Mouse (Mus musculus) G1E (cell line): Measurements from ENCODE around the gene Lrrc66. TPM values are rescaled to one million over a fixed set of nuclear protein-coding genes. Genes with fewer than 3 reads are reported as not detected.

Experiments
- ATAC-seq: 2 replicates; pipeline ENCODE4 v1.8.0; 2016; ENCODE audit warnings: mild to moderate bottlenecking; ENCODE audit not compliant: insufficient number of reproducible peaks, poor library complexity, low FRiP score, severe bottlenecking; ENCODE audit errors: extremely low read depth
- DNase-seq: peaks from one replicate; pipeline ENCODE4 v3.0.0; 2012; ENCODE audit warnings: low spot score
- H3K27me3 ChIP-seq: 2 replicates; pipeline ENCODE4 v1.6.1; 2012; ENCODE audit warnings: mild to moderate bottlenecking, low read length, inconsistent platforms; ENCODE audit not compliant: insufficient read depth
- H3K36me3 ChIP-seq: replicated peaks from 2 replicates; pipeline ENCODE3; 2012; ENCODE audit warnings: mild to moderate bottlenecking, inconsistent platforms
- H3K4me1 ChIP-seq: 2 replicates; pipeline ENCODE4 v1.6.1; 2012; ENCODE audit warnings: low read depth, low read length, inconsistent platforms, mixed read lengths; ENCODE audit not compliant: insufficient read depth
- H3K4me3 ChIP-seq: 2 replicates; pipeline ENCODE4 v1.5.1; 2012; ENCODE audit warnings: low read depth, mild to moderate bottlenecking, inconsistent platforms, low read length, moderate library complexity, mixed read lengths
- H3K9me3 ChIP-seq: replicated peaks from 2 replicates; pipeline ENCODE4 v1.6.1; 2012; ENCODE audit warnings: inconsistent platforms
- CTCF ChIP-seq: IDR thresholded peaks from 2 replicates; pipeline ENCODE4 v1.5.1; 2012; ENCODE audit warnings: low read depth, low read length, inconsistent platforms, mixed read lengths
- GATA1 ChIP-seq: IDR thresholded peaks from 2 replicates; pipeline ENCODE4 v1.6.1; 2012; ENCODE audit warnings: borderline replicate concordance, low read length, inconsistent platforms, mixed read lengths
- GATA2 ChIP-seq: IDR thresholded peaks from 2 replicates; pipeline ENCODE4 v1.6.1; 2012; ENCODE audit warnings: low read depth, low read length, inconsistent platforms, borderline replicate concordance
- POLR2AphosphoS5 ChIP-seq: IDR thresholded peaks from 2 replicates; pipeline ENCODE4 v1.6.1; 2012; ENCODE audit warnings: low read depth, low read length, inconsistent platforms; ENCODE audit not compliant: insufficient replicate concordance
- TAL1 ChIP-seq: conservative IDR thresholded peaks from 2 replicates; pipeline ENCODE4 v1.6.1; 2012; ENCODE audit warnings: low read depth, low read length, inconsistent platforms, mixed read lengths
- polyA plus RNA-seq: library from polyadenylated mRNA; stranded (reverse); fragments of >175 nt; gene quantifications from 2 replicates; pipeline ENCODE4 v1.2.3, GENCODE M21; 2012
- total RNA-seq, 2 experiments: library from RNA; stranded (forward) in 1 of 2; stranded (reverse) in 1 of 2; fragments of 200-1000 nt in 1 of 2; fragments of >200 nt in 1 of 2; fragmentation: Nextera tagmentation in 1 of 2; gene quantifications; 2 replicates each; pipeline ENCODE4 v1.2.3; 2014 to 2017

Gene Lrrc66
- total and polyA plus RNA-seq, 3 experiments = 0.16 to 10.5 (median 1.4) TPM

DNA sequence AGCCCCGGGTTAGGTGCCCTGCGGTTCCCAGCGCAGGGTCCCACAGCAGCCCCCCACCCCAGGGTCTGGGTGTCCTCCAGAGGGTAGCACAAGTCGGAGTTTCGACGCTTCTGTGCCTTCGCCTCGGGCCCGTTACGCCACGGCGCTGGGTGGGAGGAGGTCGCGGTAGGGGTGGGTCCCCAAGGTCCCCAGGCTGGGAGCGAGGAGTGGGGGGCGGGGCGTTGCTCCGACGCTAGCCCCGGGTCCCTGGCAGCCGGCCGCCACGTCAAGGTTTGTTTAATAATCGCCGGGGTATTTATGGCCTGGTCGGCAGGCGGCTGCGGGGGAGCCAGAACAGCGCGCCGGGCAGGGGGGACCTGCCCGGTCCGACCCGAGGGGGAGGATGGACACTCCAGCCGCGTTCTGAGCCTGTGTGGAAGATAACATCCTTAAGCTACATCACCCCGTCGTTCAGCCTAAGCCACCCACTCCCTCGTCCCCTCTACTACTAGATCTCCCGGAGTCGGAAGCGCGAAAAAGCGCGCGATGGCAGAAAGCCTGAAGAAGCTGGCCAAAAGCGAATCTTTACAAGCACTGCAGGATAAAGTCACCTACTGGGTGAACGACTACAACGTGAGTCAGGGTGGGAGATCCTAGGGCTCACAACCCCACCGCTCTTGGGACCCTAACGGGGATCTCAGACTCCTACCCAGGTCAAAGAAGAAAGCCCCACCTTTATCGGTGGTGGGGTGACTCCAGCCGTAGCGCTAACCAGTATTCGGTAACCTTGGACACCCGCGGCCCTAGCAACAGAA, 18.9 kb upstream of the Lrrc66 start, which contains the start of gene Spata18:
Gene Spata18, plus strand, starts transcription at position 319 of the 794 bp plus-strand sequence.
- peaks cover 13% of the 10 kb centered on the region for H3K4me1 ChIP-seq
- H3K27me3 ChIP-seq = peaks cover 33% of the 10 kb centered on the region
- TF ChIP-seq TAL1 = no peak
- no peak for TF ChIP-seq POLR2AphosphoS5
- no peak for TF ChIP-seq CTCF
- no peak for TF ChIP-seq GATA1
- TF ChIP-seq GATA2 = no peak
- peak within 1 kb of the TSS; percentile 65 for H3K4me3 ChIP-seq
- peaks cover 6% of the 10 kb centered on the region for H3K9me3 ChIP-seq
- no peak for DNase-seq
- no peaks in the 10 kb centered on the region for H3K36me3 ChIP-seq
- ATAC-seq = no peak

DNA sequence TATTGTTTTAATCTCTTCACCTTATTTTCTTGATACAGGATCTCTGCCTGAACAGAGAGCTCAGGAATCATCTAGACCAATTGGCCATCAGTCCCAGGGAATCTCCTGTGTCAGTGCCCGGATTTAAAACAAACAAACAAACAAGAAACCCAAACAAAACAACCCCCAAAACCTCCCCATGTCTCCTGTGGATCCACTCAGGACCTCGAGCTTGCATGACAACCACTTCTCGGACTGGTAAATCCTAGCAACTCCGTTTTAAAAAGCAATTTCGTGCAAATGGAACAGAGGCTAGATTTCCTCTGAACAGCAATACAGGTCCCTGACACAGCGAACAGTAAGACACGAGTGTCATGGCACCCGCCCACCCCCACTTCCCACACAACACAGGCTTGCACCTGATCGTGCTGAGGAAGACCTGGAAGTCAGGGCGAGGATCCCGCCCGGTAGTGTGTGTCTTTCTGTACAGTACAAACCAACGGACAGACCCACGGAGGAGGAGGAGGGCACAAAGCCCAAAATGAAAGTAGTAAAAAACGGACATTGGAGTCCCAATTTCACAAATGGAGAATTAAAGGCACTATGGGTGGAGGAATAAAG, 18.1 kb upstream of the Lrrc66 start:
- ATAC-seq (no peak), DNase-seq (peak; percentile 35)
- H3K4me1 ChIP-seq = peaks cover 13% of the 10 kb centered on the region
- H3K27me3 ChIP-seq = peaks cover 33% of the 10 kb centered on the region
- H3K36me3 ChIP-seq = no peaks in the 10 kb centered on the region
- TF ChIP-seq POLR2AphosphoS5 (no peak), GATA2 (no peak), TAL1 (no peak), GATA1 (no peak), CTCF (no peak)
- peak overlapping the region; percentile 65 for H3K4me3 ChIP-seq
- peaks cover 6% of the 10 kb centered on the region for H3K9me3 ChIP-seq

DNA sequence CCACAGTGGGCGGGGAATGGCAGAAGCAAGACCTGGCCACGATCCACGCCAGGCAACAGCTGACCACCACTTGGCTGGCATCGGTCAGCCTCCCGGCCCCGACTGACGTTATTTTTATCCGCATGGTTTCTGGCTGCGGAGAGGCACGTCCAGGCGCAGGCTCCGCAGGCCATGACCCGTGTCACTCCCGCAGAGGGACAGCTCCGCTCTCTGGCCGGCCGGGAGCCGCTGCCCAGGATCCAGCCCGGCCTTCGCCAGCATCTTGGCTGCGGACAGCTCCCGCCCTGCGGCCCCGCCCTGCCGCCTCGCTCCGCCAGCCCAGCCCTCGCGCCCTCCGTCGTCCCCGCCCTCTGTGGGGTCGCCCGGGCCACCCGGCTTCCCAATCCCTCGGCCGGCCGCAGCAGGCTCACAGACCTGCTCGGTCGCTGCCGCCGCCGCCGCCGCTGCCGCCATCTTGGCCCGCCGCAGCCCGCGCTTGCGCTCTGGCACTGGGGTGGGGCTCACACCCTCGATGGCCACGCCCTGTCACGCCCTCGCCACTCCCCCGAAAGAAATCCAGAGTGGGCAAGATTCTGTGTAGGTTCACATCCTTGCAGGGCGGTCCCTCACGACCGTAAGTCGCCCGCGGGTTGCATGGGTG, 15.1 kb upstream of the Lrrc66 start, which contains the start of gene Sgcb:
Gene Sgcb, minus strand, starts transcription at position 530 of the 640 bp plus-strand sequence.
- H3K4me3 ChIP-seq = peak within 1 kb of the TSS; percentile 38
- no peaks in the 10 kb centered on the region for H3K36me3 ChIP-seq
- H3K9me3 ChIP-seq = peaks cover 6% of the 10 kb centered on the region
- no peak for ATAC-seq
- no peak for DNase-seq
- H3K4me1 ChIP-seq = peaks cover 13% of the 10 kb centered on the region
- peaks cover 28% of the 10 kb centered on the region for H3K27me3 ChIP-seq
- TF ChIP-seq POLR2AphosphoS5 = no peak
- TF ChIP-seq TAL1 = no peak
- TF ChIP-seq GATA1 = no peak
- no peak for TF ChIP-seq CTCF
- TF ChIP-seq GATA2 = no peak

DNA sequence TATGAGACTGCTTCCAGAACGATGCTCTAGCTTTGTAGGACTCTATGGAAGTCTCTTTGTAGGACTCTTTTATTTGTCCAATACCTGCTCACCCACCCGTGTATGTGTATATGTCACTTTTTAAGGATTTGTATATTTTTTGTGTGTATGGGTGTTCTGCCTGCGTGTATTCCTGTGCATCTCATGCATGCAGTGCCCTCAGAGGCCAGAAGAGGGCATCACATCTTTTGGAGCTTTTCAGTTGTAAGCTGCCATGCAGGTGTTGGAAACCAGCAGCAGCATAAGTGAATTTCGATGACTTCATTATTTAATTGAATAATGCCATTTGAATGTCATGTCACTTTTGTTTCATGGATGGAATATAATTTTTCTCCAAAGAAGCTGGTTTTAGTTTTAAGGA, 9.8 kb upstream of the Lrrc66 start:
- TF ChIP-seq POLR2AphosphoS5 (no peak), CTCF (peak; percentile 32; the same call in 1 of the 2 replicates)
- peaks cover 18% of the 10 kb centered on the region for H3K4me1 ChIP-seq
- H3K4me3 ChIP-seq = no peak overlapping the region
- no peaks in the 10 kb centered on the region for H3K36me3 ChIP-seq
- H3K9me3 ChIP-seq = no peaks in the 10 kb centered on the region
- DNase-seq (no peak), ATAC-seq (no peak)
- peaks cover 18% of the 10 kb centered on the region for H3K27me3 ChIP-seq

DNA sequence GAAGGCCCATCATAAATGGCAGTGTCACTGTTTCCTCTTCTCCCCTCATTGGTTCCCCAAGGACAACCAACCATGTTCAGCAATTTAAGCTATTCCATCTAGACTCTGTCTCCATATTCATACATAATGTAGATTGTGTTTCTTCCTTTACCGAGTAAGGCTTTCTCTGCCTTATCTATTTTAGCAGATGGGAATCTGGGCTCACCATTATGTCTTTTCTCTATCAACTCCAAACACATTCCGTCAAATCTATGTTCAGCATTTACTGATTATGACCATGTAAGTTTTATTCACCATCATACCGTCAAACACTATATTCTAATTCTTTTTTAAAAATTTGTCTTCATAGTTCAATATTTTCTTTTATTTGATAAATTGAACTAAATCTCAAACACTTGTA, 8.7 kb upstream of the Lrrc66 start:
- Histone ChIP-seq H3K4me1 (peaks cover 18% of the 10 kb centered on the region), H3K9me3 (no peaks in the 10 kb centered on the region), H3K27me3 (peaks cover 20% of the 10 kb centered on the region), H3K36me3 (no peaks in the 10 kb centered on the region), H3K4me3 (no peak overlapping the region)
- DNase-seq = no peak
- ATAC-seq = no peak; the same call in 1 of the 2 replicates
- no peak for TF ChIP-seq POLR2AphosphoS5
- no peak for TF ChIP-seq GATA1
- no peak for TF ChIP-seq TAL1
- TF ChIP-seq GATA2 = no peak
- no peak for TF ChIP-seq CTCF

DNA sequence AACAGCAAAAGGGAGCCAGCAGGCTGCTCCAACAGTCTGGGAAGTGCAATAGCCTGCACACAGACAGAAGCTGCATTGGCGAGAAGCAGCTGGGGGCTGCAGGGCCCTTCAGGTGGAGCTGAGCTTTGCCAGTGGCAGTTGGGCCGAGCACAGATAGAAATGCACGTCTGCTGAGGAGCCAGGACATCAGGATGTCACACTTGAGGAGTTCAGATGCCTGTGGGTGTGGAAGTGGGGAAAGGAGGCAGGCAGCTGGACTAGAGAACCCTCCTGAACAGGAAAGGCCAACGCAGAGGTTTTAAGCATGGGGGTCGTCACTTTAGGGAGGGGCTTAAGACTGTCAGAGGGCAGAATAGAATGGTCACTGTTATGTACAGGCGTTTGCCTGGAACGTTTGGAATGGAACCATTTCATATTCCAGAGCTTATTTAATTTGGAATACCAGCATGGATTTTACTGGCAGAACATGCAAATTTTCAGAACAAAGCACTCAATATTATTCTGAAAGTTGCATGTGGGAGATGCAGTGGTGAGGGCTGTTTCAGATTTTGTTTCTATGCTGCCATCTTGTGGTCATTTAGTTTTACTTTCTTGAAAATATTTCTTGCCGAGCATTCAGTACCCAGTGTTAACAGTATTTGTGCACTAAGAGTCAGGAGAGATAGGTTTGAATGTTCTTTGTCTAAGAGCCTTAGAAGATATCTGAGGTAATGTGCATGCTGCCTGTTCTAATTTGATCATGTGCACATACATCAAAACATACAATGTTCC, 5.2 kb upstream of the Lrrc66 start:
- peaks cover 19% of the 10 kb centered on the region for H3K4me1 ChIP-seq
- TF ChIP-seq CTCF (no peak), POLR2AphosphoS5 (no peak), GATA1 (no peak), GATA2 (no peak), TAL1 (no peak)
- peak; percentile 31 for DNase-seq
- H3K36me3 ChIP-seq = no peaks in the 10 kb centered on the region
- peak; percentile 15; the same call in 1 of the 2 replicates for ATAC-seq
- H3K9me3 ChIP-seq = peaks cover 3% of the 10 kb centered on the region
- peak overlapping the region; percentile 34; the same call in 1 of the 2 replicates for H3K4me3 ChIP-seq
- peaks cover 25% of the 10 kb centered on the region for H3K27me3 ChIP-seq
